Mouse (Mus musculus): ENCODE measurements around the gene Ugt1a6b. TPM values are rescaled to one million over a fixed set of nuclear protein-coding genes. Genes with fewer than 3 reads are reported as not detected.

The Ugt1a6b gene
- polyA plus RNA-seq, 1 experiment from 2014 or later, result 0.17 TPM

- WGBS, result 60% methylated on average over 11 of the region's 11 CpGs
- H3K9ac ChIP-seq, result no peak overlapping the region
- ATAC-seq (ENCODE audit: insufficient number of reproducible peaks, insufficient read depth, low FRiP score, low TSS enrichment, low read depth), result peak; percentile 4; the same call in 1 of the 2 replicates
These were observed 132.2 kb downstream of the Ugt1a6b start for GRCm38 (mm10) chr1:88235046-88235893.

GRCm38 (mm10) chr1:88235894-88236415 is 132.9 kb downstream of the Ugt1a6b start:
- 57% methylated on average over 4 of the region's 4 CpGs for WGBS
- peaks cover 95% of the 10 kb centered on the region for H3K9me3 ChIP-seq
- H3K27ac ChIP-seq, result no peak overlapping the region
- no peak for ATAC-seq (ENCODE audit: insufficient number of reproducible peaks, insufficient read depth, low FRiP score, low TSS enrichment, low read depth)
- no peak overlapping the region for H3K4me2 ChIP-seq
- no peaks in the 10 kb centered on the region for H3K4me1 ChIP-seq
- H3K4me3 ChIP-seq, result no peak overlapping the region
- H3K36me3 ChIP-seq, result no peaks in the 10 kb centered on the region
- no peaks in the 10 kb centered on the region for H3K27me3 ChIP-seq
- H3K9ac ChIP-seq, result no peak overlapping the region

More at GRCm38 (mm10) chr1:88235046-88235893, 132.2 kb downstream of the Ugt1a6b start:
- Histone ChIP-seq H3K4me3 (no peak overlapping the region), H3K27ac (no peak overlapping the region), H3K9me3 (peaks cover 95% of the 10 kb centered on the region), H3K27me3 (no peaks in the 10 kb centered on the region), H3K4me2 (no peak overlapping the region), H3K36me3 (no peaks in the 10 kb centered on the region), H3K4me1 (no peaks in the 10 kb centered on the region)

- no peaks in the 10 kb centered on the region for H3K27me3 ChIP-seq
- H3K9me3 ChIP-seq, result peaks cover 92% of the 10 kb centered on the region
- 82% methylated on average over 5 of the region's 5 CpGs for WGBS
- no peak overlapping the region for H3K27ac ChIP-seq
- ATAC-seq (ENCODE audit: insufficient number of reproducible peaks, insufficient read depth, low FRiP score, low TSS enrichment, low read depth), result no peak
- no peak overlapping the region for H3K4me3 ChIP-seq
- no peaks in the 10 kb centered on the region for H3K36me3 ChIP-seq
- no peaks in the 10 kb centered on the region for H3K4me1 ChIP-seq
- no peak overlapping the region for H3K4me2 ChIP-seq
- no peak overlapping the region for H3K9ac ChIP-seq
These were observed 134.3 kb downstream of the Ugt1a6b start for GRCm38 (mm10) chr1:88237311-88237710.

- Histone ChIP-seq H3K4me3 (no peak overlapping the region), H3K4me1 (no peaks in the 10 kb centered on the region), H3K9ac (no peak overlapping the region), H3K36me3 (no peaks in the 10 kb centered on the region), H3K27ac (no peak overlapping the region), H3K9me3 (peaks cover 92% of the 10 kb centered on the region), H3K4me2 (no peak overlapping the region), H3K27me3 (no peaks in the 10 kb centered on the region)
- ATAC-seq (ENCODE audit: insufficient number of reproducible peaks, insufficient read depth, low FRiP score, low TSS enrichment, low read depth), result no peak
- 76% methylated on average over 6 of the region's 6 CpGs for WGBS
These were observed 135.7 kb downstream of the Ugt1a6b start for GRCm38 (mm10) chr1:88238771-88239170.

GRCm38 (mm10) chr1:88240072-88240471 is 137.0 kb downstream of the Ugt1a6b start:
- H3K9ac ChIP-seq, result no peak overlapping the region
- no peak overlapping the region for H3K27ac ChIP-seq
- no peaks in the 10 kb centered on the region for H3K36me3 ChIP-seq
- no peaks in the 10 kb centered on the region for H3K4me1 ChIP-seq
- H3K4me2 ChIP-seq, result no peak overlapping the region
- 73% methylated on average over 5 of the region's 5 CpGs for WGBS
- no peak for ATAC-seq (ENCODE audit: insufficient number of reproducible peaks, insufficient read depth, low FRiP score, low TSS enrichment, low read depth)
- peaks cover 91% of the 10 kb centered on the region for H3K9me3 ChIP-seq
- no peaks in the 10 kb centered on the region for H3K27me3 ChIP-seq
- H3K4me3 ChIP-seq, result no peak overlapping the region

GRCm38 (mm10) chr1:88240579-88240978 is 137.5 kb downstream of the Ugt1a6b start:
- ATAC-seq (ENCODE audit: insufficient number of reproducible peaks, insufficient read depth, low FRiP score, low TSS enrichment, low read depth), result peak; percentile 13
- peaks cover 91% of the 10 kb centered on the region for H3K9me3 ChIP-seq
- H3K4me2 ChIP-seq, result no peak overlapping the region
- no peaks in the 10 kb centered on the region for H3K27me3 ChIP-seq
- H3K4me3 ChIP-seq, result no peak overlapping the region
- H3K36me3 ChIP-seq, result no peaks in the 10 kb centered on the region
- no peak overlapping the region for H3K27ac ChIP-seq
- H3K9ac ChIP-seq, result no peak overlapping the region
- 69% methylated on average over 4 of the region's 4 CpGs for WGBS
- no peaks in the 10 kb centered on the region for H3K4me1 ChIP-seq

GRCm38 (mm10) chr1:88243861-88244260 is 140.8 kb downstream of the Ugt1a6b start:
- no peak for ATAC-seq (ENCODE audit: insufficient number of reproducible peaks, insufficient read depth, low FRiP score, low TSS enrichment, low read depth)
- H3K9me3 ChIP-seq, result peaks cover 92% of the 10 kb centered on the region
- H3K4me1 ChIP-seq, result no peaks in the 10 kb centered on the region
- no peaks in the 10 kb centered on the region for H3K27me3 ChIP-seq
- H3K36me3 ChIP-seq, result no peaks in the 10 kb centered on the region
- H3K27ac ChIP-seq, result no peak overlapping the region
- WGBS, result 61% methylated on average over 5 of the region's 5 CpGs
- H3K9ac ChIP-seq, result no peak overlapping the region
- no peak overlapping the region for H3K4me3 ChIP-seq
- H3K4me2 ChIP-seq, result no peak overlapping the region

- ATAC-seq (ENCODE audit: insufficient number of reproducible peaks, insufficient read depth, low FRiP score, low TSS enrichment, low read depth), result no peak
- H3K9me3 ChIP-seq, result peaks cover 92% of the 10 kb centered on the region
- H3K4me1 ChIP-seq, result no peaks in the 10 kb centered on the region
- H3K4me3 ChIP-seq, result no peak overlapping the region
- H3K27me3 ChIP-seq, result no peaks in the 10 kb centered on the region
- H3K4me2 ChIP-seq, result no peak overlapping the region
- H3K9ac ChIP-seq, result no peak overlapping the region
- H3K27ac ChIP-seq, result no peak overlapping the region
- 77% methylated on average over 6 of the region's 6 CpGs for WGBS
- H3K36me3 ChIP-seq, result no peaks in the 10 kb centered on the region
These were observed 142.8 kb downstream of the Ugt1a6b start for GRCm38 (mm10) chr1:88245881-88246280.

GRCm38 (mm10) chr1:88246386-88246785 is 143.3 kb downstream of the Ugt1a6b start:
- Histone ChIP-seq H3K4me2 (no peak overlapping the region), H3K4me1 (no peaks in the 10 kb centered on the region), H3K27me3 (no peaks in the 10 kb centered on the region), H3K9me3 (peaks cover 92% of the 10 kb centered on the region), H3K27ac (no peak overlapping the region), H3K9ac (no peak overlapping the region), H3K4me3 (no peak overlapping the region), H3K36me3 (no peaks in the 10 kb centered on the region)
- WGBS, result 43% methylated on average over 6 of the region's 6 CpGs
- no peak for ATAC-seq (ENCODE audit: insufficient number of reproducible peaks, insufficient read depth, low FRiP score, low TSS enrichment, low read depth)

GRCm38 (mm10) chr1:88247660-88248059 is 144.6 kb downstream of the Ugt1a6b start:
- Histone ChIP-seq H3K4me2 (no peak overlapping the region), H3K4me3 (no peak overlapping the region), H3K27ac (no peak overlapping the region), H3K36me3 (no peaks in the 10 kb centered on the region), H3K27me3 (no peaks in the 10 kb centered on the region), H3K9me3 (peaks cover 92% of the 10 kb centered on the region), H3K9ac (no peak overlapping the region), H3K4me1 (no peaks in the 10 kb centered on the region)
- 49% methylated on average over 2 of the region's 2 CpGs for WGBS
- no peak for ATAC-seq (ENCODE audit: insufficient number of reproducible peaks, insufficient read depth, low FRiP score, low TSS enrichment, low read depth)

- no peak overlapping the region for H3K4me2 ChIP-seq
- H3K36me3 ChIP-seq, result no peaks in the 10 kb centered on the region
- no peak overlapping the region for H3K27ac ChIP-seq
- H3K9ac ChIP-seq, result no peak overlapping the region
- H3K27me3 ChIP-seq, result no peaks in the 10 kb centered on the region
- H3K9me3 ChIP-seq, result peaks cover 88% of the 10 kb centered on the region
- no peaks in the 10 kb centered on the region for H3K4me1 ChIP-seq
- H3K4me3 ChIP-seq, result no peak overlapping the region
- 66% methylated on average over 4 of the region's 4 CpGs for WGBS
- ATAC-seq (ENCODE audit: insufficient number of reproducible peaks, insufficient read depth, low FRiP score, low TSS enrichment, low read depth), result no peak
These were observed 145.6 kb downstream of the Ugt1a6b start for GRCm38 (mm10) chr1:88248658-88249057.

- H3K9ac ChIP-seq, result no peak overlapping the region
- no peaks in the 10 kb centered on the region for H3K36me3 ChIP-seq
- WGBS, result 76% methylated on average over 7 of the region's 7 CpGs
- ATAC-seq (ENCODE audit: insufficient number of reproducible peaks, insufficient read depth, low FRiP score, low TSS enrichment, low read depth), result no peak
- H3K4me3 ChIP-seq, result no peak overlapping the region
- no peak overlapping the region for H3K27ac ChIP-seq
- H3K4me2 ChIP-seq, result no peak overlapping the region
- H3K4me1 ChIP-seq, result no peaks in the 10 kb centered on the region
- peaks cover 88% of the 10 kb centered on the region for H3K9me3 ChIP-seq
- no peaks in the 10 kb centered on the region for H3K27me3 ChIP-seq
These were observed 146.5 kb downstream of the Ugt1a6b start for GRCm38 (mm10) chr1:88249596-88249995.

Measured in embryonic facial prominence, embryonic 13.5 days (tissue).